Mouse (Mus musculus) liver, embryonic 16.5 days (tissue): Measurements from ENCODE around the gene Eml6. TPM values are rescaled to one million over a fixed set of nuclear protein-coding genes. Genes with fewer than 3 reads are reported as not detected.
A peak's percentile ranks its signal among the peaks of the same experiment; 100 is the strongest.

Source experiments
- ATAC-seq: fragments of 200-750 bp; cut with Nextera tagmentation; 2 replicates; pipeline ENCODE4 v1.8.0; 2017; ENCODE audit warnings: low read depth, mild to moderate bottlenecking, moderate number of reproducible peaks, moderate library complexity
- H3K27ac ChIP-seq: fragments of 300-500 bp; sonication (generic); 2 replicates; pipeline ENCODE4 v1.5.1; 2014; ENCODE audit warnings: mild to moderate bottlenecking, low read length
- H3K27me3 ChIP-seq: fragments of 300-500 bp; sonication (generic); 2 replicates; pipeline ENCODE4 v1.6.1; 2014; ENCODE audit warnings: low read depth, low read length, mixed read lengths; ENCODE audit not compliant: control insufficient read depth, insufficient read depth
- H3K36me3 ChIP-seq: fragments of 300-500 bp; sonication (generic); 2 replicates; pipeline ENCODE4 v1.6.1; 2014; ENCODE audit warnings: mild to moderate bottlenecking; ENCODE audit not compliant: control insufficient read depth, insufficient read depth
- H3K4me1 ChIP-seq: fragments of 300-500 bp; sonication (generic); 2 replicates; pipeline ENCODE4 v1.6.1; 2014; ENCODE audit warnings: low read depth, low read length, mixed read lengths; ENCODE audit not compliant: control insufficient read depth
- H3K4me2 ChIP-seq: fragments of 300-500 bp; sonication (generic); 2 replicates; pipeline ENCODE4 v1.6.1; 2014; ENCODE audit warnings: low read depth, low read length, mixed read lengths
- H3K4me3 ChIP-seq: fragments of 300-500 bp; sonication (generic); 2 replicates; pipeline ENCODE4 v1.5.1; 2014; ENCODE audit warnings: low read depth, mild to moderate bottlenecking, low read length
- H3K9ac ChIP-seq: fragments of 300-500 bp; sonication (generic); 2 replicates; pipeline ENCODE4 v1.6.1; 2014; ENCODE audit warnings: low read depth, low read length
- H3K9me3 ChIP-seq: fragments of 300-500 bp; sonication (generic); replicated peaks from 2 replicates; pipeline ENCODE4 v1.6.1; 2016; ENCODE audit warnings: low read length; ENCODE audit not compliant: control insufficient read depth
- WGBS: fragments of 180-500 bp; shearing (Covaris S2); extraction: QIAGEN DNeasy Blood & Tissue Kit; methylation state at CpG from one replicate; pipeline ENCODE4 v1.1.7; 2014; ENCODE audit not compliant: insufficient replicate concordance; 5-methylcytosine and 5-hydroxymethylcytosine counted together
- polyA plus RNA-seq: library from polyadenylated mRNA; unstranded; fragments of >200 nt; fragmentation: Nextera tagmentation; extraction: Ambion mirVana; gene quantifications from 2 replicates; pipeline ENCODE4 v1.2.1, GENCODE M21; 2015

The Eml6 gene
- polyA plus RNA-seq, 1 experiment from 2014 or later = 0.27 TPM

GRCm38 (mm10) chr11:29788499-29788898, 237.3 kb downstream of the Eml6 start:
- Histone ChIP-seq H3K9ac (no peak overlapping the region), H3K9me3 (no peaks in the 10 kb centered on the region), H3K4me1 (no peaks in the 10 kb centered on the region; the same call in 1 of the 2 replicates), H3K36me3 (no peaks in the 10 kb centered on the region), H3K27ac (no peak overlapping the region), H3K4me2 (no peak overlapping the region), H3K27me3 (no peaks in the 10 kb centered on the region), H3K4me3 (no peak overlapping the region)
- 40% methylated on average over 1 of the region's 1 CpGs for WGBS
- ATAC-seq = no peak

- no peaks in the 10 kb centered on the region for H3K36me3 ChIP-seq
- WGBS = 12% methylated on average over 5 of the region's 5 CpGs
- H3K9ac ChIP-seq = no peak overlapping the region
- H3K4me2 ChIP-seq = no peak overlapping the region
- no peaks in the 10 kb centered on the region; the same call in 1 of the 2 replicates for H3K4me1 ChIP-seq
- no peaks in the 10 kb centered on the region for H3K27me3 ChIP-seq
- no peak overlapping the region for H3K27ac ChIP-seq
- no peak overlapping the region for H3K4me3 ChIP-seq
- peak; percentile 53 for ATAC-seq
- no peaks in the 10 kb centered on the region for H3K9me3 ChIP-seq
Observed at GRCm38 (mm10) chr11:29787473-29787872, 238.4 kb downstream of the Eml6 start.

- no peak overlapping the region for H3K27ac ChIP-seq
- ATAC-seq = peak; percentile 66
- no peaks in the 10 kb centered on the region for H3K27me3 ChIP-seq
- H3K4me2 ChIP-seq = no peak overlapping the region
- H3K9me3 ChIP-seq = no peaks in the 10 kb centered on the region
- H3K4me3 ChIP-seq = no peak overlapping the region
- H3K4me1 ChIP-seq = no peaks in the 10 kb centered on the region; the same call in 1 of the 2 replicates
- H3K9ac ChIP-seq = no peak overlapping the region
- WGBS = 38% methylated on average over 6 of the region's 6 CpGs
- H3K36me3 ChIP-seq = no peaks in the 10 kb centered on the region
Observed at GRCm38 (mm10) chr11:29786583-29787219, 239.1 kb downstream of the Eml6 start.

- Histone ChIP-seq H3K36me3 (no peaks in the 10 kb centered on the region), H3K27ac (no peak overlapping the region), H3K4me2 (no peak overlapping the region), H3K27me3 (no peaks in the 10 kb centered on the region), H3K4me1 (no peaks in the 10 kb centered on the region), H3K9me3 (no peaks in the 10 kb centered on the region), H3K9ac (no peak overlapping the region), H3K4me3 (no peak overlapping the region)
- no peak for ATAC-seq
- WGBS = 40% methylated on average over 2 of the region's 2 CpGs
Observed at GRCm38 (mm10) chr11:29779409-29780026, 246.3 kb downstream of the Eml6 start.

- ATAC-seq = no peak
- 60% methylated on average over 3 of the region's 3 CpGs for WGBS
Observed at GRCm38 (mm10) chr11:29778936-29779335, 246.9 kb downstream of the Eml6 start.

GRCm38 (mm10) chr11:29777964-29778363, 247.9 kb downstream of the Eml6 start:
- H3K27ac ChIP-seq = no peak overlapping the region
- no peaks in the 10 kb centered on the region for H3K9me3 ChIP-seq
- ATAC-seq = no peak
- no peaks in the 10 kb centered on the region for H3K4me1 ChIP-seq
- H3K4me2 ChIP-seq = no peak overlapping the region
- no peak overlapping the region for H3K4me3 ChIP-seq
- no peaks in the 10 kb centered on the region for H3K36me3 ChIP-seq
- no peak overlapping the region for H3K9ac ChIP-seq
- no peaks in the 10 kb centered on the region for H3K27me3 ChIP-seq

More at GRCm38 (mm10) chr11:29778936-29779335, 246.9 kb downstream of the Eml6 start:
- Histone ChIP-seq H3K27me3 (no peaks in the 10 kb centered on the region), H3K36me3 (no peaks in the 10 kb centered on the region), H3K4me1 (no peaks in the 10 kb centered on the region), H3K9ac (no peak overlapping the region), H3K4me3 (no peak overlapping the region), H3K27ac (no peak overlapping the region), H3K9me3 (no peaks in the 10 kb centered on the region), H3K4me2 (no peak overlapping the region)

- Histone ChIP-seq H3K4me3 (no peak overlapping the region), H3K27ac (no peak overlapping the region), H3K9ac (no peak overlapping the region), H3K27me3 (no peaks in the 10 kb centered on the region), H3K4me2 (no peak overlapping the region), H3K36me3 (no peaks in the 10 kb centered on the region), H3K4me1 (no peaks in the 10 kb centered on the region), H3K9me3 (no peaks in the 10 kb centered on the region)
- ATAC-seq = no peak
- WGBS = 40% methylated on average over 2 of the region's 2 CpGs
Observed at GRCm38 (mm10) chr11:29774760-29775159, 251.1 kb downstream of the Eml6 start.

GRCm38 (mm10) chr11:29774296-29774695, 251.5 kb downstream of the Eml6 start:
- 28% methylated on average over 2 of the region's 2 CpGs for WGBS
- no peak for ATAC-seq
- Histone ChIP-seq H3K4me3 (no peak overlapping the region), H3K27ac (no peak overlapping the region), H3K36me3 (no peaks in the 10 kb centered on the region), H3K27me3 (no peaks in the 10 kb centered on the region), H3K9me3 (no peaks in the 10 kb centered on the region), H3K4me2 (no peak overlapping the region), H3K4me1 (no peaks in the 10 kb centered on the region), H3K9ac (no peak overlapping the region)

- WGBS = 62% methylated on average over 1 of the region's 1 CpGs
- no peaks in the 10 kb centered on the region for H3K4me1 ChIP-seq
- H3K36me3 ChIP-seq = no peaks in the 10 kb centered on the region
- H3K27ac ChIP-seq = no peak overlapping the region
- no peak overlapping the region for H3K4me2 ChIP-seq
- no peak for ATAC-seq
- no peaks in the 10 kb centered on the region for H3K27me3 ChIP-seq
- no peaks in the 10 kb centered on the region for H3K9me3 ChIP-seq
- H3K9ac ChIP-seq = no peak overlapping the region
- no peak overlapping the region for H3K4me3 ChIP-seq
Observed at GRCm38 (mm10) chr11:29772279-29772678, 253.6 kb downstream of the Eml6 start.
